12 mouse cellular contexts compared by ENCODE assay signal in the genomic region with DNA sequence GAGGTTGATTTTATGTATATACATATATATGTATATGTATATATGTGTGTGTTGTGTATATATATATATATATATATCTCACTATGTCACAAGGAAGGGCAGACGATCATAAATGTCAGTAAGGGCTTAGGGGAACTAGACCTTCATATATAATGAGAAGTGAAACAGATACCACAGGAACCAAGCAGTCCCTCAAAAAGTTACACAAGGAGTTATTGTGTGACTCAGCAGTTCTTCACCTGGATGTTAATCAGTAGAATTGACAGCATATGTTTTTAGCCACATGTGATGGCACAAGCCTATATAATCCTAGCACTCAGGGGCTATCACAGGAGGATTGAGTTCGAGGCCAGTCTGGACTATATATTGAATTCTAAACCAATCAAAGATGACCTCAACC.
"Had no signal": no experiment of that assay in that cellular context is flagged by ENCODE, and none has a peak within 500 bp of the region (broad histone marks: within the 10 kb centered on the region; RNA-seq: fewer than 3 reads in every experiment).

No protein-coding gene starts in this region.

- H3K4me3 ChIP-seq: kidney, embryonic 15.5 days; limb, embryonic 15.5 days; liver, embryonic 13.5 days; midbrain, embryonic 10.5 days; midbrain, embryonic 15.5 days; neural tube, embryonic 13.5 days; stomach, embryonic 15.5 days had no signal

- H3K9me3 ChIP-seq: kidney, embryonic 15.5 days; limb, embryonic 15.5 days; liver, embryonic 13.5 days; midbrain, embryonic 10.5 days; midbrain, embryonic 15.5 days; neural tube, embryonic 13.5 days; stomach, embryonic 15.5 days had no signal

- H3K4me2 ChIP-seq: kidney, embryonic 15.5 days; limb, embryonic 15.5 days; liver, embryonic 13.5 days; midbrain, embryonic 15.5 days; neural tube, embryonic 13.5 days; stomach, embryonic 15.5 days had no signal

- H3K27me3 ChIP-seq: kidney, embryonic 15.5 days; limb, embryonic 15.5 days; liver, embryonic 13.5 days; midbrain, embryonic 15.5 days; neural tube, embryonic 13.5 days; stomach, embryonic 15.5 days had no signal

- H3K9ac ChIP-seq: kidney, embryonic 15.5 days; limb, embryonic 15.5 days; liver, embryonic 13.5 days; midbrain, embryonic 15.5 days; neural tube, embryonic 13.5 days; stomach, embryonic 15.5 days had no signal

- H3K36me3 ChIP-seq: kidney, embryonic 15.5 days; limb, embryonic 15.5 days; liver, embryonic 13.5 days; midbrain, embryonic 10.5 days; midbrain, embryonic 15.5 days; neural tube, embryonic 13.5 days; stomach, embryonic 15.5 days had no signal

- ATAC-seq: midbrain, embryonic 15.5 days had no signal

- H3K4me1 ChIP-seq: midbrain, embryonic 10.5 days; midbrain, embryonic 15.5 days; neural tube, embryonic 13.5 days; stomach, embryonic 15.5 days had no signal

- DNase-seq: kidney, adult 2 months; kidney, postnatal 14 days; liver, embryonic 13.5 days; lung, adult 18-20 months; retina, postnatal 1 day; right cerebral cortex, postnatal 14 days had no signal

- H3K27ac ChIP-seq: kidney, embryonic 15.5 days; limb, embryonic 15.5 days; liver, embryonic 13.5 days; midbrain, embryonic 10.5 days; midbrain, embryonic 15.5 days; neural tube, embryonic 13.5 days; stomach, embryonic 15.5 days had no signal
